Mouse (Mus musculus) bone marrow macrophage, adult 2 months (primary cell): ENCODE results near the gene Bpifb4. TPM values are rescaled to one million over a fixed set of nuclear protein-coding genes. Genes with fewer than 3 reads are reported as not detected.
A peak's percentile ranks its signal among the peaks of the same experiment; 100 is the strongest.

Source experiments
- H3K27ac ChIP-seq: 2 replicates; pipeline ENCODE4 v1.5.1; 2012; ENCODE audit warnings: low read depth, low read length; ENCODE audit not compliant: insufficient read depth
- H3K4me1 ChIP-seq: 2 replicates; pipeline ENCODE4 v1.6.1; 2012; ENCODE audit warnings: low read length; ENCODE audit not compliant: control insufficient read depth, insufficient read depth
- H3K4me3 ChIP-seq: 2 replicates; pipeline ENCODE4 v1.5.1; 2012; ENCODE audit warnings: mild to moderate bottlenecking, low read length, moderate library complexity; ENCODE audit not compliant: insufficient read depth
- CTCF ChIP-seq: IDR thresholded peaks from 2 replicates; pipeline ENCODE4 v1.5.1; 2012; ENCODE audit warnings: low read depth, mild to moderate bottlenecking, low read length, moderate library complexity
- POLR2A ChIP-seq: IDR thresholded peaks from 2 replicates; pipeline ENCODE4 v1.6.1; 2012; ENCODE audit warnings: mild to moderate bottlenecking, low read depth, low read length, borderline replicate concordance
- polyA plus RNA-seq: library from polyadenylated mRNA; stranded (reverse); fragments of >200 nt; gene quantifications from 2 replicates; pipeline ENCODE4 v1.2.4, GENCODE M21; 2012; ENCODE audit not compliant: missing spikeins, insufficient read depth, insufficient read length

Gene Bpifb4
- polyA plus RNA-seq = not detected in 2 replicates

- Histone ChIP-seq H3K4me1 (no peaks in the 10 kb centered on the region), H3K4me3 (no peak within 1 kb of the TSS), H3K27ac (no peak within 1 kb of the TSS)
- no peak for TF ChIP-seq CTCF
These were observed at the start of gene Bpifb4 for GRCm38 (mm10) chr2:153937843-153938242. TSS of gene Bpifb4 (plus strand) at chr2:153938212.

- no peak for TF ChIP-seq POLR2A
- no peak for TF ChIP-seq CTCF
- Histone ChIP-seq H3K4me3 (no peak overlapping the region), H3K27ac (no peak overlapping the region), H3K4me1 (no peaks in the 10 kb centered on the region)
These were observed 38.9 kb upstream of the Bpifb4 start for GRCm38 (mm10) chr2:153899111-153899510.

- Histone ChIP-seq H3K27ac (no peak within 1 kb of the TSS), H3K4me3 (no peak within 1 kb of the TSS), H3K4me1 (no peaks in the 10 kb centered on the region)
- TF ChIP-seq CTCF (no peak), POLR2A (no peak)
These were observed 37.9 kb upstream of the Bpifb4 start, which contains the start of gene Bpifb6 for GRCm38 (mm10) chr2:153900088-153900487. TSS of gene Bpifb6 (plus strand) at chr2:153900388.

GRCm38 (mm10) chr2:153902726-153903125, 35.3 kb upstream of the Bpifb4 start:
- Histone ChIP-seq H3K4me1 (no peaks in the 10 kb centered on the region), H3K4me3 (no peak overlapping the region), H3K27ac (no peak overlapping the region)
- no peak for TF ChIP-seq POLR2A
- no peak for TF ChIP-seq CTCF

- no peak overlapping the region for H3K4me3 ChIP-seq
- no peak overlapping the region for H3K27ac ChIP-seq
- TF ChIP-seq CTCF (no peak), POLR2A (no peak)
- no peaks in the 10 kb centered on the region for H3K4me1 ChIP-seq
These were observed 31.4 kb upstream of the Bpifb4 start for GRCm38 (mm10) chr2:153906626-153907025.

- TF ChIP-seq CTCF = no peak
- no peak for TF ChIP-seq POLR2A
- Histone ChIP-seq H3K4me3 (no peak overlapping the region), H3K27ac (no peak overlapping the region), H3K4me1 (no peaks in the 10 kb centered on the region)
These were observed 23.9 kb upstream of the Bpifb4 start for GRCm38 (mm10) chr2:153914151-153914550.

- no peaks in the 10 kb centered on the region for H3K4me1 ChIP-seq
These were observed 20.1 kb upstream of the Bpifb4 start, which contains the start of gene Bpifb3 for GRCm38 (mm10) chr2:153917930-153918329. TSS of gene Bpifb3 (plus strand) at chr2:153918230.

GRCm38 (mm10) chr2:153921246-153921645, 16.8 kb upstream of the Bpifb4 start:
- Histone ChIP-seq H3K4me1 (no peaks in the 10 kb centered on the region), H3K4me3 (no peak overlapping the region), H3K27ac (no peak overlapping the region)
- no peak for TF ChIP-seq CTCF
- TF ChIP-seq POLR2A = no peak

More at GRCm38 (mm10) chr2:153917930-153918329, 20.1 kb upstream of the Bpifb4 start, which contains the start of gene Bpifb3:
- Histone ChIP-seq H3K27ac (no peak within 1 kb of the TSS), H3K4me3 (no peak within 1 kb of the TSS)
- TF ChIP-seq POLR2A (no peak), CTCF (no peak)

GRCm38 (mm10) chr2:153929871-153930413, 8.1 kb upstream of the Bpifb4 start:
- H3K27ac ChIP-seq = no peak overlapping the region
- TF ChIP-seq POLR2A (no peak), CTCF (peak; percentile 48; the same call in 1 of the 2 replicates)
- H3K4me1 ChIP-seq = no peaks in the 10 kb centered on the region
- no peak overlapping the region for H3K4me3 ChIP-seq

- no peak overlapping the region for H3K27ac ChIP-seq
- no peak overlapping the region for H3K4me3 ChIP-seq
- H3K4me1 ChIP-seq = no peaks in the 10 kb centered on the region
- TF ChIP-seq POLR2A (no peak), CTCF (no peak)
These were observed 6.9 kb upstream of the Bpifb4 start for GRCm38 (mm10) chr2:153931125-153931524.
